Mouse (Mus musculus) 3134 (cell line): ENCODE measurements around the gene Zfp710.

Experiments
- DNase-seq: peaks from one replicate; pipeline ENCODE4 v3.0.0-alpha.2; 2011; ENCODE audit warnings: low spot score; ENCODE audit not compliant: insufficient read length; ENCODE audit errors: extremely low read depth

Gene Zfp710

DNA sequence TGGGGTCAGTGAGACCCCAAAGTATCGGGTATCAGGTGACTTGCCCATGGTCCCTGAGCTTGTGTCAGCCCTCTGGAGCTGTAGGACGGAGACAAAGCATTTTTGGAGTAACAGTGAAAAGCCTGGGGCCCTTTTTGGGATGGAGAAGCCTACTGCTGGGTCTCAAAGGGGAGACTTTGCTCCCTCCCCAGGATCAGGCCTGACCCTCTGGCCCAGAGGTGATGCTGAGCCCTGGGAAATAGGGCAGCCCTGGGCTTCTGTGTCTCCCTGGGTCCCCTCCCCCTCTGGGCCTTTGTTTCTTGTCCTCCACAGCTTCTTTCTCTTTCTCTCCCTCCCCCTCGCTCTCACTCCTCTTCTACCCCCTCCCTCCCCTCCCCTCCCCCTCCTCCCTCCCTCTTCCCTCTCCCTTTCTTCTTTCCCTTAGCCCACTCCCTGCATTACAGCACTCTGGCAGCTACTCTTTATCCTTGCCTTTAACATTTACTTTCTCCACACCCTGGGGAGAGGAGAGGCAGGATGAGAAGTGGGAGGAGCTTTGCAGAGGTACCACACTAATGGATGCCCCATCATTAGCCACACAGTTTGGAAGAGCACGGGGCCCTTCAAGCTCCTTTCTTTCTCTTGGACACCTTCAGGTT is 51.5 kb downstream of the Zfp710 start:
- no peak for DNase-seq

DNA sequence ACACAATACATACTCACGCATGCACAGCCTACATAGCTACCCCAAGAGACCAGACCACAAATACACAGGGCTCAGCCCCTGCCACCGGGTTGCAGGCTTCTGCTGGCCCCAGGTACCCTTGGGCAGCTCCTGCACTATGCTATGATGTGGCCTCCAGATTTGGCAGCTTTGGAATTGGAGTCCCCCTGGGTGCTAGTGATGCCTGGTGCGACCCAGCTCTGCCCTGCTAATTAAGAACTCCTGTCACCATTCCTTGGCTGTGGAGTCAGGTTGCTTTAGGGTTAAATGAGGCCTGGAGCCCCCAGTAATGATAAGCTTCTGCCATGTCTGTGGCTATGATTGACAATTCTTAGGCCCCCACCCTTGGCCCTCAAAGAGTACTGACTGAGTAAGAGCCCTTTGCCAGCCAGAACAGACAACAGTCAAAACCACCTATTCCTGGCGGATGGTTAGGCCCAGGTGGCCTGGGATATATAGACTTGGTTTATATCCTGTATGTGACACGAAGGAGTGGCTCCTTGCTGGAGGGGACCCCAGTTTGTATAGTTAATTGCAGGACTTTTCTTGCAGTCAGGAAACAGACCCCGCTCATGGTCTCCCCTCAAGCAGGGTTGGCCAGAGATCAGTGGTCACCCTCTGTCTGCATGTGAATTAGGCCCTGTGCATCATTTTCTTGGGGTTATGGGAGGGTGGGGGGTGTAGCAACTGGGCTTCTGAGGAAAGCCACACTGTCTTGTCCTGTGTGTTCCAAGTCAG is 52.5 kb downstream of the Zfp710 start:
- DNase-seq, result no peak

DNA sequence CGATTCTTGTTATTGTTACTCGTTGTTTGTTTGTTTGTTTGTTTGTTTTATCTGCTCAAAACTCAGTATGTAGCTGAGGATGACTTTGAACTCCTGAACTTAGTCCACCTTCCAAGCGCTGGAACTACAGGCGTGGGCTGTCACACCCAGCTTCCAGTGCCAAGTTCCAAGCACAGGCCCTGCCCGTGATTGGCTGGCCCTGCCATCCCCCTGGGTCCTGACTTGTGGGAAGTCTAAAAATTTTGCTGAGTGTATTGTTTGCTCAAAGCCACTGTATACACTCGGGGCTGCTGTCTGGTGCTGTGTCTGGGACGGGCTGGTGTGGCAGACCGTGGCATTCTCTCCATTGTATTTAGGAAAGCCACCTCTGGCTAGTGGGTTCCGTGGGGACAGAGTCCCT is 53.2 kb downstream of the Zfp710 start:
- no peak for DNase-seq

DNA sequence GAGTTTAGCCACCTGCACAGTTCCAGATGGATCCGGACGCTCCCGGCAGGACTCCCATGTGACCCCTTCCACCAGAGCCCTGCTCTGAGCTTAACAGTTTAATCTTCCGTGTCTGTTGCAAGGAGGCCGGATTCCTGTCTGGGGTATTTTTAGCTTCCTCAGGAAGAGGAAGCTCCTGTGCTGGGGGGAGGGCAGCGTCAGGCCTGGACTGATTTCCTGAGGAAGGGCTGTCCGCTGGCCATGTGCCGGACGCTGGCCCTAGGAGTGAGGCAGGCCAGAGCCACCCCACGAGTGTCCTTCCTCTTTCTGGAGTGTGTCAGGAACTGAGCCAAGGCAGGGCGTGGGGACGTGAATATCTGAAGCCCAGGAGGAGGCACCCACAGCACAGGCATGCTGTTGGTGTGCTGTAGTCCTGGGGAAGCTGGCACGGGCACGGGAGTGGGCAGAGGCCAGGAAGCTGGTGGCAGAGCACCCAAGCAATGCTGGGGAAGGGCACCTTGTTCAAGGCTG is 54.2 kb downstream of the Zfp710 start:
- DNase-seq, result peak; percentile 39

DNA sequence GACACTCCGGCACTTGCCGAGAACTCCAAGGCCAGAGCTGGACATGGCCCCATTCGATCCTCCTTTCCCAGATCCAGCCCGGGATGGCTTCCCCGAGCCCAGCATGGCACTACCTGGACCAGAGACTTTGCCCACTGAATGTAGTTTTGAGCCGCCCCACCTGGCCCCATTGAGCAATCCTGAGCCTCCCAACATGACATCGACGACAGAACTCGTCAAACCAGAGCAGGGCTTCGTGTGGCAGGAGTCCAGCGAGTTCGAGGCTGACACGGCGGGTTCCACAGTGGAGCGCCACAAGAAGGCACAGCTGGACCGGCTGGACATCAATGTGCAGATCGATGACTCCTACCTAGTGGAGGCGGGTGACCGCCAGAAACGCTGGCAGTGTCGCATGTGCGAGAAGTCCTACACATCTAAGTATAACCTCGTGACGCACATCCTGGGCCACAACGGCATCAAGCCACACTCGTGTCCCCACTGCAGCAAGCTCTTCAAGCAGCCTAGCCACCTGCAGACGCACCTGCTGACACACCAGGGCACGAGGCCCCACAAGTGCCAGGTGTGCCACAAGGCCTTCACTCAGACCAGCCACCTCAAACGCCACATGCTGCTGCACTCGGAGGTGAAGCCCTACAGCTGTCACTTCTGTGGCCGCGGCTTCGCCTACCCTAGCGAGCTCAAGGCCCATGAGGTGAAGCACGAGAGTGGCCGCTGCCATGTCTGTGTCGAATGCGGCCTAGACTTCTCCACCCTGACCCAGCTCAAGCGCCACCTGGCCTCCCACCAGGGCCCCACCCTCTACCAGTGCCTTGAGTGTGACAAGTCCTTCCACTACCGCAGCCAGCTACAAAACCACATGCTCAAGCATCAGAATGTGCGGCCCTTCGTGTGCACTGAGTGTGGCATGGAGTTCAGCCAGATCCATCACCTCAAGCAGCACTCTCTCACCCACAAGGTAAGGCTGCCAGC is 57.3 kb downstream of the Zfp710 start:
- DNase-seq, result no peak

DNA sequence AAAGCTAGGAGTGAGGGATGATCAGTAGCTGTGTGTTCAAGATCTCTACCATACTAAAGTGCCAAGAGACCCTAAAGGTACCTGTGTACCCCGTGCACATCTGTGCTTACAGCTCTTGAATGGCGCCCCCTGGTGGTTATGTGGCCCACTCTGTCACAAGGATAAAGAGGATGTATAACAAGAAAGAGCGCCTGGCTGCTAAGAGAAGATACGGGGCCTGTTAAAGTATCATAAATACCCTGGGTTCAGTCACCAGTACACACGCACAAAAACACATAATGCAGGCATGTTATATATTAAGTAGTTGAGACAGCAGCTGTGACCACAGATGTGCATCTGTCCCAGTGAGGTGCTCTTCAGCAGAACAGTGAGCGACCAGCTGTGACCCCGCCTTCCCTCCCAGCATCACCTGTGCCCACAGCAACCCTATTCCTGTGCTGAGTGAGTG is 59.9 kb downstream of the Zfp710 start:
- no peak for DNase-seq

DNA sequence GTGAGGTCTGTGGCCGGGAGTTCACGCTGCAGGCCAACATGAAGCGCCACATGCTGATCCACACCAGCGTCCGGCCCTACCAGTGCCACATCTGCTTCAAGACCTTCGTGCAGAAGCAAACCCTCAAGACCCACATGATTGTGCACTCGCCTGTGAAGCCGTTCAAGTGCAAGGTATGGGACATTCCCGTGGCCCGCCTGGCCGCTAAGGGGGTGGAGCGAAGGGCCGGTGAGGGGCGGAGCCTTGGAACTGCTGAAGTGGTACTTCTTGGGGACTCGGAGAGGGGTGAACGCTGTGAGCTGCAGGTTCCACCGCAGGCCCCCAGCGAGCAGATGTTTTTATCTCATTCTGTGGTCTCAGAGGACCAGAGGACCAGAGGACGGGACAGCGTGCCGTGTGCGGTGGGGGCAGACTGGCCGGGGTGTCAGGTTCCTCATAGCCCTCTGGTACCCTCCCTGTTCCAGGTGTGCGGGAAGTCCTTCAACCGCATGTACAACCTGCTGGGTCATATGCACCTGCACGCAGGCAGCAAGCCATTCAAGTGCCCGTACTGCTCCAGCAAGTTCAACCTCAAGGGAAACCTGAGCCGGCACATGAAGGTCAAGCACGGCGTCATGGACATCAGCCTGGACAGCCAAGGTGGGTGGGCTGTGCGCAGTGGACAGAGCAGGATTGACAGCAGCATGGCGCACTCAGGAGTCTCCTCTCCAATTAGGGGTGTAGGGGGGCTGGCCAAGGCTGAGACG is 61.5 kb downstream of the Zfp710 start:
- no peak for DNase-seq

DNA sequence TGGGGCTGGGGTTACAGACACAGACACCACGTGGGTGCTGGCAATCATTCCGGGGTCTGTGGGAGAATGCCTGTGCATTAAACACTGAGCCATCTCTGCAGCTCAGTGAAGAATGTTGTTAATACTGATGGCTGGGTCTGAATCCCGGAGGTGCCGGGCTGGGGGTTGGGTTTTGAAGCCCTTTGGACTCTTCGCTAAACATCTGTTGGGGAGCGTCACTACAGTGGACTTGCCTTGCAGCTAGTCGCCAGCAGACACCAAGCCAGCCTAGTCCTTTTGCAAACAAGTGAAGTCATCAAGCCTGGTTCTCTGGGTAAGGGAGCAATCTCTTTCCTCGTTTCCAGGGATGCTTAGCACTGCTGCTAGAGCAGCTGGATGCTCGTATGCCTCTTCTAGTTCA is 63.6 kb downstream of the Zfp710 start:
- no peak for DNase-seq

DNA sequence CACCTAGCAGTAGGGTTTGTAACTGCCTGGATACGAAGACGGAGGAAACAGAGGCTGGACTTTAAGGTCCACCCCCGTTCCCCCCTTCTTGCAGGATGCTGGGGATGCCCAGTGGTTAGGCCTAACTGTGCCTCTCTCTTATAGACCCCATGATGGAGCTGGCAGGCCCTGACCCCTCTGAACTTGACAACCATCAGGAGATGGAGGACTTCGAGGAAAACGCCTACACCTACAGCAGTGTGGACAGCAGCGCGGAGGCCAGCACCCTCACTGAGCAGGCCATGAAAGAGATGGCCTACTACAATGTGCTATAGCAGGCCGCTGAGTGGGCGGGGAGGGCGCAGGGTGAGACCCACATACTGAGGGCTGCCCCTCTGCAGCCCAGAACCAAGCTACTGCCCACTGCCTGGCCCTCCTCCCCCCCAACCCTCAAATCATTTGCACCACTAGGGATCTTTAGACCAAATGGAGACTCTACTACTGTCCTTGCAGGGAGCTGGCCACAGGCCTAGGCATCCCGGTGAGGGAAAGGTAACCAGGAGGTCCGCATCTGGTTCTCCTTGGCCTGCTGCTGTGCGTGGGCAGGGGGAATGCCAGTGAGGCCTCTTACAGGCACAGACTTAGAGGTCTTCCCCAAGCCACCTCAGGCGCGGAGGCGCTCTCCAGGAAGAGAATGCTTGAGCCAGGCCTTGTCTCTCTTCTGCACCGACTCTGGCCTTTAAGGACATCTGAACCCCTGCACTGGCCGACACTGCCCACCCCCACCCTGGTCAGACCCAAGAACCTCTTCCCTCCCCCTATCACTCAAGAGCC is 65.8 kb downstream of the Zfp710 start:
- no peak for DNase-seq

DNA sequence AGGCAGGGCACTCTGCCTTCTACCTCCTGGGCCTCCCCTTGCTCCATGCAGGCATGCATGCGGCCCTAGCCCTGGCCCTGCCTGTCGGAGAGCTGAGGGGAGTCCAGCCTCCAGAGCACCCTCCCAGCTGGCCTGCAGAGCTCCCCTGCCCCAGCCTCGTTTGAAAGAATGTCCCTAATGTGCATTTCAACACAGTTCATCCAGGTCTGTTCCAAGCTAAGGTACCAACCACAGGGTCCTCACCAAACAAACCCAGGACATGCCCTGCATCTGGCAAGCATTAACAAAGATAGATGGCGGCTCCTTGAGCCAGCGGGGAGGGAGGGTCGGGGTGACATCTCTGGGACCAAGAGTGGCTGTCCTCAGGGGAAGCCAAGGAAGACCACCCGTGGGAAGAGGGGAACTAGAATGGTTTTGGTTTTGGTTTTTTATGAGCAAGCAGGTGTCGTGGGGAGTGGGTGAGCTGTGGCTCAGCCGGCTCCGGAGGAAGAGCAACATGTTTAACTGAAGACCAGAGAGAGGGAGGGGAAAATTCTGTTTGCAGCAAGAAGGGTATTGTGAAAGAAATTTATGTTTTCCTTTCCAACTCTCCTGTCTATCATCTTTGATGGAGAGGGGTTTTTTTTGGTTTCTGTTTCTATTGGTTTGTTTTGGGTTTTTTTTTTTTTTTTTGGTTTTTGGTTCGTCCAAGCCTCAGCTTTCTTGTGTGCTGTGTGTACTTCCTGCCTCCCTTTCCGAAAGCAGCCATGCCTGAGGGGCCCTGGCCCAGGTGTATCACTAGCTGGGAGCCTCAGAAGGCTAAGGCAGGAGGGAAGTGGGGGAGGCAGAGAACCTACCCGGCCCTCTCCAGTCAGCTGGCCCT is 66.6 kb downstream of the Zfp710 start:
- DNase-seq, result no peak

DNA sequence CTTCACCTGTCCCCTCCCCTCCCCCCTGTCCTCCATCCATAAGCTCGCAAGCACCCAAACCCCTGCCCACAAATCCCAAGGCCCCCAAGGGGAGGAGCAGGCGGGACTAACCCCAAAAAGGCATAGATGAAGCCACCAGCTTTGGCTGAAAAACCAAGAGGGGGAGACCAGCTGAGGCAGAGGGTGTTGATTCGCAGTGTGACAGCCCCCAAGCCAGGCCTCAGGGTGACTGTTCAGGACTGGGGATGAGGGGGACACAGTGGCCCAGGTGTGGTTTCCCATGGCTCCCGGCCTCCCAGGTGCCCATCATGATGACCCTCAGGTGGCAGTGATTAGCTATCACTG is 67.2 kb downstream of the Zfp710 start:
- DNase-seq, result no peak

DNA sequence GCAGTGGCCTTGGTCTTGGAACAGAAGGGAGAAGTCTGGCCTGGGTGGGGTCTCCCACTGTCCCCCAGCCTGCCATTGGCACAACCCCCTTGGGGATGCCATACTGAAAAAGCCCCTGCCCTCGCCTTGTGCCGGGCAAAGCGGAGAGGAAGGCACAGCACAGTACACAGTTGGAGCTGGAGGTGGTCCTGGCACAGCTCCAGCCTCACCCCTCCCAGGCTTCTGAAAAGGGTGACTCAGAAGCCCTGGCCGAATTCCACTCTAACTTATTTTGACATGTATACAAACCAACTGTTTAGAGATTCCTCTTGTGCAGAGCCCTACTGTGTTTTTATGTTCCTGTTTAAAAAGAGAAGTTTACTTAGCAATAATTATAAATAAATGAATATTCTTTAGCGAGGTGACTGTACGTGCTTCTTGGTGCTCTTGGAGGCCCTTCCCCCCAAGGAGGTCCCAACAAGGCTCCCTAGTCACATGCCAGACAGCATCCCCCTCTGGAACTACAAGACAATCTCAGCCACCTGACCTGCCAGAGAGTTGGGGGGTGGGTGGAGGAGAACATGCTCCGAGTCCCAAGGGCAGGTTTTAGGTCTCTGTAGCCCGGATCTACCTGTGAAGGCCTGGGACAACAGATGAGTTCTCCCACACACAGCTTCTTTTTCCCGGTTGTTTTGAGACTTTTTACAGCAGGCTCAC is 67.9 kb downstream of the Zfp710 start:
- DNase-seq, result peak; percentile 71

DNA sequence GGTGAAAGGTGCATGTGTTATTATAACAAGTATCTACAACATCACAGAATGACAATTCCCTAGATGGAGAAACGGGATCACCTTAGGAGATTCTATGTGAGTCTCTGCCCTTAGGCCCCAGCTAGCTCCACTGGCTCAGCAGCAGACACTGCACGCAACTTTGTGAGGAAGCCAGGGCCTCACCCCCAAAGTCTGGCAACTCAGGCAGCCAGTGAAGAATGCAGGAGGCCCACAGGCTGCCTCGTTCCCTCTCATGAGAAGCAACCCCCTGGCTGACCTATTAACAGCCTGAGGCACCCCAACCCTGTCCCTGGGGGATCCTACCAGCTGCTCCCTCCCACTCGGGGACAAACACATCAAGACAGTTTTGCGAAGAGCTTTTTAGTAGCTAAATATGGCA is 69.9 kb downstream of the Zfp710 start:
- no peak for DNase-seq

DNA sequence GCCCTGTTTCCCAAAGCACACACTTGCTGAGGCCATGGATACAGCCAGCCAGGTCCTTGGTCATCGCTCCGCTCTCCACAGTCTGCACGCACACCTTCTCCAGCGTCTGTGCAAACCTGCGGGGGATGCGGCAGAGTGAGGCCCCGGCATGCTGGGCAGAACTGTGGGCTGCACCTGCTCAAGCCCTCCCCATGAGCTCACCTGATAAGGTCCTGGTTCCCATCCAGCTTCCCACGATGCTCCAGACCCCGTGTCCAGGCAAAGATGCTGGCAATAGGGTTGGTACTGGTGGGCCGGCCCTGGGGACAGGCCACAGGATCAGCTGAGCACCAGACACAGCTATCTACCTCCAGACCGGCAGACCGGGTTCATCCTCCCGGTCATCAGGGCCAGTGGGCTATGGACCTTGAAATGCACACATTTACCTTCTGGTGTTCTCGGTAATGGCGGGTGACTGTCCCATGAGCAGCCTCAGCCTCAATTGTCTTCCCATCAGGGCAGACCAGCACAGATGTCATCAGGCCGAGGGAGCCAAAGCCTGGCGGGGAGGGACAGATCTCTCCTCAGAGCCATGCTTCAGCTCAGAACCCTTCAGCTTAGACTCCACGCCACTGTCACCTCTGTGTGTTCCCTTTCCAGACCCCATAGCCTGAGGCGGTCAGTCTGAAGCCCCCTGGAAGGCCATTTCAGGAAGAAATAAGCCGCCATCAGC is 71.1 kb downstream of the Zfp710 start:
- no peak for DNase-seq

DNA sequence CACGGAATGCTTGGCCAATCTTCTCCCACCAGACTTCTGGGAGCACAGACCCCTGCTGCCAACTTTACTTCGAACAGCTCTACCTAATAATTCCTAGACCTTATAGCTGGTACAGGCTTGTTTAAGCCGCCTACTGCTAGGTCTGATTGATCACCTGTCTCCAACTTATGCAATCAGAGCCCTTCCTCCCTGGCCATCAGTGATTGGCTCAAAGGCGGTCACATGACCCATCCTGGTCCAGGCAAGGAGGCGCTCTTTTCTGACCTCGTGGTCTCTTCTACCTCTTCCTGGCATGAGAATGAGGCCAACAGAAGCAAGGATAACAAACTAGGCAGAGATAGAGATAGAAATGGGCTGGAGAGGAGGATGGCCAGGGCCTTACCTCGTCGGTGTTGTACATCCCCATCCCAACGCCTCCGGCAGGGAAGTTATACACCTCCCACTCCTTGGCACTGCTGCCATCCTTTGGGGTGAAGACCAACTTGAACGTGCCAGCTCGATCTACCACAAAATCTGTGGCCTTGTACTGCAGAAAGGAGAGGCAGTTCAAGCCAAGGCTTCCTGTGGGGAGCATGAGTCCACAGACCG is 73.9 kb downstream of the Zfp710 start:
- DNase-seq, result no peak

DNA sequence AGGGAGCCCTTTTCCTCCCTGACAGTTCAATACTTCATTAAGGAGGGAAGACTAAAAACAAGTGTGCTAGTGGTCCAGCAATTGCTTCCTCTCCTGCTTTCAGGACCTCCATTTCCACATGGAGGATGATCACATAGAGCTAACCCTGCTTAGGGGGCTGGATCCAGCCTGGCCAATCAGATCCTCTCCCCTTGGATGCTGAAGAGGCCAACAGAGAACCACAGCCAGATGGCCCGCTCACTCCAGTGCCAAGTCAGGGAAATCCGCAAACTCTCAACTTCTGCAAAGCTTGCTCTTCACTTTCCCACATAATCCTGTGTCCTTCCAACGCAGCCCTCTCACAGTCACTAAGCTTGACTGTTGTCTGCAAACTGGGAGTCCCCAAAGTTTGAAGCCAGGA is 78.7 kb downstream of the Zfp710 start:
- no peak for DNase-seq
